Mouse (Mus musculus) layer of hippocampus, postnatal 36 days (tissue): ENCODE data around the gene Krt10. TPM values are rescaled to one million over a fixed set of nuclear protein-coding genes. Genes with fewer than 3 reads are reported as not detected.
A peak's percentile ranks its signal among the peaks of the same experiment; 100 is the strongest.

Experiments
- DNase-seq, 2 experiments: peaks; one replicate each; pipeline ENCODE4 v3.0.0; 2022
- total RNA-seq, 2 experiments: library from RNA; stranded (reverse); gene quantifications; 2 replicates each; pipeline ENCODE4 v1.2.3; 2021

The Krt10 gene
- total RNA-seq, 2 experiments from 2014 or later = 15.3 to 17.5 TPM

DNA sequence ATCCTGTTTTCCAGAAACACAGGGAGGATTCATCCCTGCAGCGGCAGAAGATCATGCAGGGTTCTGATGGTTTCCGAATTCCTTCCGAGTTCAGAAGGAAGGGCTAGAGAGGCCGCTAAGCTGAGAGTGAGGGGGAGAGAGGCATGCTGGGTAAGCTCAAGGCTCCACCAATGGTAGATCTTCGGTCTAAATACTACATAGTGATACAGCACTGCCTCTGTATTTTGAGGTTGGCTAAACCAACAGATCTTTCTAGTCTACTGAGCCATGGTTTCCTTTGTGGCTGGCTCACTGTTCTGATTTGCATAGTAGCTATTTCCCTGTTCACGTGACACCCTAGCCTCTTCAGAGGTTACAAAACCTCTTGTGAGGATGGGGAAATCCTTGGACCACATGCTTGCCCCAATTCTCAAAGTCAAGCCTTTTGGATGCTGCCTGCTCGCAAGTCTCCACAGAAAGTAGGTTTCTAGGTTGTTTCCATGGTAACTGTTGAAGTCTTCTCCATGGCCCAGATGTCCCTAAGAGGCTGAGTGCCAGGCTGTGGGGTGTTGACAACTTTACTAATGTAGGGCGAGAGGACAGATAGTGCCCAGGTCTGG is 19.2 kb downstream of the Krt10 start:
- DNase-seq = peak; percentile 42 to 46

DNA sequence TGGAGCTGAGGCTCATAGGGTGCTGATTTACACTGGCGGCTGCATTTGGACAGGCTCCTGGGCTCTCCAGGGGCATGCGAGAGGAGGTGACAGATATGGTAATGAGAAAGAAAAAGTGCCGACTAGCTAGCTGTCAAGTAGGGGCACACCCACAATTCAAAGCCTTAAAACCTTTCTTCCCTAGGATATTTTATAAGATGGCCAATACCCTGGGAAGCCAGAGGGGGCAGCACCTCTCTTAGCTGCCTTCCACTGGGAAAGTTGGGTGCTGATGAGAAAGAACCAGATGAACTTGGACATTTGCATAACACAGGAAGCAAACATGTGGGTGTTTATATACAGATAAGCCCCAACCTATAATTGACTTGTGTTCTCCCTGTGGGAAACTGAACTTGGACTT is 19.9 kb downstream of the Krt10 start:
- DNase-seq = no peak

DNA sequence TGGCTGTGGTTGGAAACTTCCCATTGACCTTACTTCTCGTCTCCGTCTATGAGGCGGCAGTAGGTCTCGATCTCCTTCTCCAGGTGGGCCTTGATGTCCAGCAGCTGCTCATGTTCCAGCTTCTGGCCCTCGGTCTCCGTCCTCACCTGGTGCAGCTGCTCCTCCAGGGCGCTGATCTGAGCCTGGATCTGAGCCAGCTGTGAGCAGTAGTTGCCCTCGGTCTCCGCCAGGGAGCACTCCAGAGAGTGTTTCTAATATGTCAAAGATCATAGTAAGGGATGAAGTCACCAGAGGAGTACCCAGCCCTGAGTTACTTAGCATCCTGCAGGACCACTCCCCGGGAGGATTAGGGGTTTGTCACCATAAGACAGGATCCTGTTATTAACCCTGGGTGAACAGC is 22.4 kb downstream of the Krt10 start:
- no peak for DNase-seq

- peak; percentile 28 to 29 for DNase-seq
These were observed 24.8 kb downstream of the Krt10 start for GRCm38 (mm10) chr11:99364412-99364811.

GRCm38 (mm10) chr11:99361423-99361822 is 27.7 kb downstream of the Krt10 start:
- DNase-seq = no peak

- DNase-seq = no peak
These were observed 38.2 kb downstream of the Krt10 start, which contains the start of gene Krt27 for GRCm38 (mm10) chr11:99351004-99351403. TSS of gene Krt27 (minus strand) at chr11:99351104.

- no peak for DNase-seq
These were observed 49.8 kb downstream of the Krt10 start for GRCm38 (mm10) chr11:99339299-99339847.

DNA sequence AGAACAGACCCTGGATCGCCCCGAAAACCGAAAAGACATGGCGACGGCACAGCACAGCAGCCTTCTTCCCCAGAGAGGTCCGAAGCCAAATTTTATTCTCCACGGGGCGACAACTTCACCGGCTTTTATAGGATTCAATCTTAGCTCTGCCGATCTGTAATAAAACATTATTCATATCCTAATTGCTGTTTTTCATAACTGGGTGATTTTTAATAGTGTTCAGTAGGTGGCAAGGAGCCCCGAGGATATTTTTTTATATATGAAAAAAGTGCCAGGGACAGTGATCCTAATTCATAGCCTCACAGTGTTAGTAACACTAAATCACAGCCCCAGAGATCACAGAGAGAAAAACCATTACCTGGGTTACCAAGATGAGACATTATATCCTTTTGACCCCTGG is 51.3 kb downstream of the Krt10 start, which contains the start of gene Krt26:
TSS of gene Krt26 (minus strand) at position 101 of the 400 bp plus-strand sequence.
- DNase-seq = no peak

Other genes with a start within 250 kb of the Krt10 start
- gene Ccr7, start 234.3 kb downstream of the Krt10 start, total RNA-seq = not detected
- 10 to 100 TPM; 56.6 to 60.4 TPM for gene Smarce1, start 158.3 kb downstream of the Krt10 start, total RNA-seq
- gene Krt222, start 145.3 kb downstream of the Krt10 start, total RNA-seq = 10 to 100 TPM; 23.5 to 23.9 TPM
- not detected for gene Krt24, start 104.1 kb downstream of the Krt10 start, total RNA-seq
- gene Krt25, start 66.4 kb downstream of the Krt10 start, total RNA-seq = not detected
- not detected for gene Krt26, start 51.4 kb downstream of the Krt10 start, total RNA-seq
- gene Krt27, start 38.3 kb downstream of the Krt10 start, total RNA-seq = not detected
- under 1 TPM; 0.27 to 0.30 TPM for gene Krt28, start 14.5 kb downstream of the Krt10 start, total RNA-seq
- under 1 TPM; 0.61 to 0.97 TPM for gene Krt12, start 32.9 kb upstream of the Krt10 start, total RNA-seq
- not detected for gene Krt20, start 48.8 kb upstream of the Krt10 start, total RNA-seq
- not detected for gene Krt23, start 103.8 kb upstream of the Krt10 start, total RNA-seq
- not detected for gene Krt39, start 132.0 kb upstream of the Krt10 start, total RNA-seq
- gene Krt40, start 153.8 kb upstream of the Krt10 start, total RNA-seq = not detected
- not detected for gene Krtap3-3, start 161.5 kb upstream of the Krt10 start, total RNA-seq
- not detected for gene Krtap3-2, start 167.5 kb upstream of the Krt10 start, total RNA-seq
- gene Gm11939, start 170.1 kb upstream of the Krt10 start, total RNA-seq = not detected
- not detected for gene Krtap3-1, start 177.3 kb upstream of the Krt10 start, total RNA-seq
- not detected for gene Krtap1-5, start 191.7 kb upstream of the Krt10 start, total RNA-seq
- not detected for gene Krtap1-4, start 194.3 kb upstream of the Krt10 start, total RNA-seq
- gene Krtap1-3, start 202.0 kb upstream of the Krt10 start, total RNA-seq = not detected
- gene Krtap9-3, start 208.7 kb upstream of the Krt10 start, total RNA-seq = not detected
- gene Gm11938, start 213.9 kb upstream of the Krt10 start, total RNA-seq = not detected
- not detected for gene Gm11937, start 220.8 kb upstream of the Krt10 start, total RNA-seq
- not detected for gene Krtap2-4, start 225.5 kb upstream of the Krt10 start, total RNA-seq
- gene Gm11562, start 231.1 kb upstream of the Krt10 start, total RNA-seq = not detected
- gene Krtap4-1, start 238.9 kb upstream of the Krt10 start, total RNA-seq = not detected
- not detected for gene Krtap4-2, start 245.7 kb upstream of the Krt10 start, total RNA-seq